Comparison of ENCODE assay signal across 18 mouse cellular contexts in the genomic region with DNA sequence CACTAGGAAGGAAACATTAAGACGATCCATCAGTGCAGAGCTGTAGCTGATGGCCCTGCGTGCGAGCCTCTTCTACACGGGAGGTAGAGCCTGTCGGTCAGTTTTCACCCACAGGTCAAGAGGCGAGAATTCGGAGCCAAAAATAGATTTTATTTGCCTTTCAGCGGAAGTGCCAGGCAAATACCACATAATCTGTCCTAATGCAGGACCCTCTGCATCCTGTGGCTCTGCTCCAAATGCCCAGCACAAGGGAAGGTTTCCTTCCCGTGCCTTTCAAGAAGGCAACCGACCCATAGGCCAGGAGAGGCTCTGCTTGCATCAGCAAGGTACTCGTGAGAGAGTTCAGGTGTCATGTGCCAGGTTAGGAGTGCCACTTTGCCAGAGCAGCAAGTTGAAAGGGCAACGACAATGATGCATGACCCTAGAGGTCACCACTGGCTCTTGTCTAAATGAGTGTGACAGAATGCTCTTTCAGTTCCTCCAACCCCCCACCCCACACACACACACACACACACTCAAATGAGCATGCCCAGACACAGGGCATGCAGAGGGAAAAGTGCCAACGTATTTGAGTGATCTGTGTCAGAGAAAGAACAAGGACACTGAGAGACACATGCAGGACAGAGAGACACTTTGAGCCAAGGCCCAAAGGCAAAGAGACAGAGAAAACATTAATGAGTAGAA.
DNase-seq lines count a peak whose midpoint lies in the region; ATAC-seq and TF ChIP-seq lines count a peak whose summit lies in the region.
"Had no signal": no experiment of that assay in that cellular context is flagged by ENCODE, and none has a peak within 500 bp of the region (broad histone marks: within the 10 kb centered on the region; RNA-seq: fewer than 3 reads in every experiment).

No protein-coding gene starts in this region.

- DNase-seq in heart, adult 11 months, result peak; percentile 79
- no peak for DNase-seq in heart, adult 8-10 months (ENCODE audit: low spot score)
- peak; percentile 61 for DNase-seq in 416B (ENCODE audit: low read depth)
- DNase-seq in gonadal fat pad, adult 2 months (ENCODE audit: low read depth), result peak; percentile 8
- DNase-seq in lung, postnatal 10 days, result peak; percentile 55
- DNase-seq in forebrain, postnatal 0 days, result no peak
- no peak for DNase-seq in left cerebral cortex, adult 9 months (ENCODE audit: low spot score in 2 of 2)
- DNase-seq in ovary, postnatal 36 days (ENCODE audit: low spot score), result no peak
- DNase-seq: cerebellum, postnatal 36 days; kidney, adult 11 months; liver, postnatal 0 days; retina, postnatal 1 day had no signal

- H3K36me3 ChIP-seq in forebrain, postnatal 0 days (ENCODE audit: insufficient read depth), result no peaks in the 10 kb centered on the region
- H3K36me3 ChIP-seq: stomach, embryonic 15.5 days had no signal

- no peaks in the 10 kb centered on the region for H3K27me3 ChIP-seq in forebrain, postnatal 0 days (ENCODE audit: insufficient read depth, low read length)
- H3K27me3 ChIP-seq: forebrain, embryonic 13.5 days; stomach, embryonic 15.5 days had no signal

- H3K4me2 ChIP-seq in forebrain, postnatal 0 days (ENCODE audit: low read depth), result no peak overlapping the region
- H3K4me2 ChIP-seq: forebrain, embryonic 13.5 days; hindbrain, embryonic 14.5 days; midbrain, embryonic 11.5 days; stomach, embryonic 15.5 days had no signal

- H3K9ac ChIP-seq in forebrain, postnatal 0 days, result no peak overlapping the region
- H3K9ac ChIP-seq: forebrain, embryonic 13.5 days; hindbrain, embryonic 14.5 days; liver, postnatal 0 days; stomach, embryonic 15.5 days had no signal

- no peak overlapping the region for H3K4me3 ChIP-seq in forebrain, postnatal 0 days (ENCODE audit: low read depth, low read length)
- H3K4me3 ChIP-seq: forebrain, embryonic 13.5 days; layer of hippocampus, adult 2 months; stomach, embryonic 15.5 days had no signal

- H3K4me1 ChIP-seq in forebrain, postnatal 0 days (ENCODE audit: insufficient read depth), result no peaks in the 10 kb centered on the region
- H3K4me1 ChIP-seq: forebrain, embryonic 13.5 days; stomach, embryonic 15.5 days had no signal

- H3K27ac ChIP-seq in forebrain, postnatal 0 days (ENCODE audit: low read depth, low read length), result no peak overlapping the region
- H3K27ac ChIP-seq: forebrain, embryonic 13.5 days; hindbrain, embryonic 14.5 days; kidney, postnatal 0 days; stomach, embryonic 15.5 days had no signal

- no peak for TF ChIP-seq CTCF in forebrain, postnatal 0 days (IDR thresholded peaks at IDR 0.05; ENCODE audit: low read depth)

- H3K9me3 ChIP-seq in forebrain, postnatal 0 days (ENCODE audit: low read length), result no peaks in the 10 kb centered on the region
- H3K9me3 ChIP-seq: forebrain, embryonic 13.5 days; stomach, embryonic 15.5 days had no signal

- WGBS in forebrain, postnatal 0 days, result 80% methylated on average over 13 of the region's 13 CpGs

- no peak for ATAC-seq in forebrain, postnatal 0 days
- ATAC-seq: forebrain, embryonic 13.5 days; liver, postnatal 0 days had no signal

Comparison
In these comparisons a context has a peak if more than half of its experiments do, and no peak if none do; other contexts are left out.
1. DNase-seq: peak in heart, adult 11 months (single experiment), 416B (single experiment), gonadal fat pad, adult 2 months (single experiment) and lung, postnatal 10 days (single experiment); none in heart, adult 8-10 months (single experiment), forebrain, postnatal 0 days (single experiment), left cerebral cortex, adult 9 months (0 of 2) and ovary, postnatal 36 days (single experiment).